Mouse (Mus musculus): ENCODE data around the gene Anapc10.

DNA sequence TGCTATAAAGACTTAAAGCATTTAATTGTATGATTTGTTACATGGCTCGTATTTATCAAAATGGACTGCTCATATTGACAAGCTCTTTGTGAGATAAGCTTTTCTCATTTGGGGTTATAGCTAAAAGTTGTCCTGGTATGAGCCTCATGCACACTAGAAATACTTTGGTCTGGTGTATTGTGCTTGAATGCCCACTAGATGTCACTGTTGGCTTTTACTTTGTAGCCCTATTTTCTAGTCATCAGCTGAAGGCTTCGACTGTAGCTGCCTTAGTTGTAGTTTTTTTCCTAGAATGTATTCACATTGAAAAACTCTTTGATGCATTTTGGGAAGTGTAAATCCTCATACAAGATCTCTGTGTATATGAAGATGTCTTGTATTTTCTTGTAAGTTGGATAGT is 22.7 kb downstream of the Anapc10 start:
- TF ChIP-seq CTCF (IDR thresholded peaks at IDR 0.05; ENCODE audit: extremely low read depth, insufficient read depth, low read length) (peak; percentile 57), POLR2A (IDR thresholded peaks at IDR 0.05; ENCODE audit: extremely low read depth, insufficient read depth, low read length) (no peak)
